ENCODE assay signal across 12 mouse cellular contexts in genomic region chr12:73723067-73723466, GRCm38 (mm10).
"Had no signal": no experiment of that assay in that cellular context is flagged by ENCODE, and none has a peak within 500 bp of the region (broad histone marks: within the 10 kb centered on the region; RNA-seq: fewer than 3 reads in every experiment).

No protein-coding gene starts in this region.

- H3K4me2 ChIP-seq: kidney, embryonic 15.5 days; limb, embryonic 15.5 days; liver, embryonic 12.5 days; lung, embryonic 14.5 days; midbrain, embryonic 13.5 days; neural tube, embryonic 15.5 days had no signal

- H3K4me3 ChIP-seq: kidney, embryonic 15.5 days; limb, embryonic 15.5 days; liver, embryonic 12.5 days; midbrain, embryonic 13.5 days; myocyte; neural tube, embryonic 15.5 days had no signal

- DNase-seq: kidney, postnatal 14 days; lung, embryonic 14.5 days; lung, postnatal 10 days; lung, postnatal 4 days; spleen, adult 18-20 months; thymus, postnatal 4 days had no signal

- H3K4me1 ChIP-seq: kidney, embryonic 15.5 days; limb, embryonic 15.5 days; liver, embryonic 12.5 days; midbrain, embryonic 13.5 days; neural tube, embryonic 15.5 days had no signal

- ATAC-seq: liver, embryonic 12.5 days; midbrain, embryonic 13.5 days had no signal

- H3K36me3 ChIP-seq: kidney, embryonic 15.5 days; limb, embryonic 15.5 days; liver, embryonic 12.5 days; midbrain, embryonic 13.5 days; neural tube, embryonic 15.5 days had no signal

- H3K27me3 ChIP-seq: kidney, embryonic 15.5 days; limb, embryonic 15.5 days; liver, embryonic 12.5 days had no signal

- H3K9ac ChIP-seq: kidney, embryonic 15.5 days; limb, embryonic 15.5 days; liver, embryonic 12.5 days; lung, embryonic 14.5 days; midbrain, embryonic 13.5 days; neural tube, embryonic 15.5 days had no signal

- H3K27ac ChIP-seq: kidney, embryonic 15.5 days; limb, embryonic 15.5 days; liver, embryonic 12.5 days; midbrain, embryonic 13.5 days; neural tube, embryonic 15.5 days had no signal

- H3K9me3 ChIP-seq: kidney, embryonic 15.5 days; limb, embryonic 15.5 days; liver, embryonic 12.5 days had no signal
